Mouse (Mus musculus): ENCODE data around the gene Ankrd42. TPM values are rescaled to one million over a fixed set of nuclear protein-coding genes. Genes with fewer than 3 reads are reported as not detected.

Ankrd42 gene
- polyA plus RNA-seq, 1 experiment from 2014 or later = 7.2 TPM

DNA sequence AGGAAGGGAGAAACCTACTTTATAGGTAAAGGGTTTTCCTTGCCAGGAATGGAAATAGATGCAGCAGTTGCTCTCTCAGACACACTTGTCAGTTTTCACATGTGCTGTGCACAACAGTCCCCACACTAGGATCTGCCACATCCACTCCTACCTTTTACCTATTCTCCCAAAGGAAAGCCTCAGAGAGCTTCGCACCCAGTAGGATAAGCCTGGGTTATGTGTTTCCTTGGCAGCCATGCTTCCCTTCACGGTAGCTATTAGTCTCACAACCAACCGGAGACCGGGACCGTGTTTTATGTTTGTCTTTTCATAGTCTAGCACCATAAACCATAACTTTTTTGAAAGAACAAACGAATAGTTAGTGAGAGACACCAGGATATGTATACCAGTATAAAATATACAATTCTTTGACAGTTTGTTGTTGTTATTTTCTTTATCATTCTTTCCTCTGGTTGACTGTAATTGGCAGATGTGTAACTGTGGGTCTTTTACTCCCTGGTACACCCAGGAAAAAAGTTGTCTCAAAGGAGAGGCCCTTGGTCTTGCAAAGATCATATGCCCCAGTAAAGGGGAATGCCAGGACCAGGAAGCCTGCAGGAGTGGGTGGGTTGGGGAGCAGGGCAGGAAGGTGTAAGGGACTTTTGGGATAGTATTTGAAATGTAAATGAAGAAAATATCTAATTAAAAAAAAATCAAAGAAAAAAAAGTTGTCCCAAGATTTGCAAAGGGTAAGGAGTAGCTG lies 86.5 kb downstream of the Ankrd42 start:
- H3K9ac ChIP-seq (ENCODE audit: low read depth, low read length) = no peak overlapping the region
- H3K27ac ChIP-seq (replicated peaks; ENCODE audit: low read depth, low read length) = no peak overlapping the region
- DNase-seq (ENCODE audit: low spot score) (no peak), ATAC-seq (ENCODE audit: low read depth) (no peak; the same call in 1 of the 2 replicates)
- WGBS = 78% methylated on average over 6 of the region's 6 CpGs
- no peaks in the 10 kb centered on the region for H3K27me3 ChIP-seq (replicated peaks; ENCODE audit: control insufficient read depth, insufficient read depth, low read length)
- H3K36me3 ChIP-seq (ENCODE audit: control insufficient read depth, insufficient read depth, low read length) = no peaks in the 10 kb centered on the region
- no peaks in the 10 kb centered on the region for H3K4me1 ChIP-seq (ENCODE audit: control insufficient read depth, insufficient read depth, low read length)
- no peaks in the 10 kb centered on the region for H3K9me3 ChIP-seq (ENCODE audit: control insufficient read depth, low read length)
- no peak overlapping the region for H3K4me2 ChIP-seq (ENCODE audit: low read depth, low read length)
- H3K4me3 ChIP-seq (ENCODE audit: low read depth, low read length) = no peak overlapping the region

DNA sequence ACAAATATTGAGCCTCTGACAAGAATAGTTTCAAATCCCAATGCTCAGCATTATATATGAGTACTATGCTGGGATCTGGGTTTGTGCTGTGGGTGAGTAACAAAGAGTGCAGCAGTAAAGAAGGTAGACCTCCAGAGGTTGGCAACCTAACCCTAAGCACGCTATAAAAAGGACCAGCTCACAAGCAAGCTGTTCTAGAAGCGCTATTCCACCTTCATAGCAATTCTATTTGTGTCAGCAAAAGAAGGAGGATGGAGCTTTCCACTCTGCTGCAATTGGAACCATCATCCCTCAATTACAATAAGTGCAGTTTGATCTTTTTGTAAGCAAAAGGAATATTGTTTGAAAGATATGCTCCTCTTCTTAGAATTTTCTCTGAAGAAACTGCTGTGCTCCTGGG lies 90.2 kb downstream of the Ankrd42 start:
- Histone ChIP-seq H3K9ac (ENCODE audit: low read depth, low read length) (no peak overlapping the region), H3K9me3 (ENCODE audit: control insufficient read depth, low read length) (no peaks in the 10 kb centered on the region), H3K4me1 (ENCODE audit: control insufficient read depth, insufficient read depth, low read length) (no peaks in the 10 kb centered on the region), H3K27ac (replicated peaks; ENCODE audit: low read depth, low read length) (no peak overlapping the region), H3K36me3 (ENCODE audit: control insufficient read depth, insufficient read depth, low read length) (no peaks in the 10 kb centered on the region), H3K4me3 (ENCODE audit: low read depth, low read length) (no peak overlapping the region), H3K27me3 (replicated peaks; ENCODE audit: control insufficient read depth, insufficient read depth, low read length) (no peaks in the 10 kb centered on the region), H3K4me2 (ENCODE audit: low read depth, low read length) (no peak overlapping the region)
- WGBS = 78% methylated on average over 2 of the region's 2 CpGs
- ATAC-seq (ENCODE audit: low read depth) = no peak
- no peak for DNase-seq (ENCODE audit: low spot score)

DNA sequence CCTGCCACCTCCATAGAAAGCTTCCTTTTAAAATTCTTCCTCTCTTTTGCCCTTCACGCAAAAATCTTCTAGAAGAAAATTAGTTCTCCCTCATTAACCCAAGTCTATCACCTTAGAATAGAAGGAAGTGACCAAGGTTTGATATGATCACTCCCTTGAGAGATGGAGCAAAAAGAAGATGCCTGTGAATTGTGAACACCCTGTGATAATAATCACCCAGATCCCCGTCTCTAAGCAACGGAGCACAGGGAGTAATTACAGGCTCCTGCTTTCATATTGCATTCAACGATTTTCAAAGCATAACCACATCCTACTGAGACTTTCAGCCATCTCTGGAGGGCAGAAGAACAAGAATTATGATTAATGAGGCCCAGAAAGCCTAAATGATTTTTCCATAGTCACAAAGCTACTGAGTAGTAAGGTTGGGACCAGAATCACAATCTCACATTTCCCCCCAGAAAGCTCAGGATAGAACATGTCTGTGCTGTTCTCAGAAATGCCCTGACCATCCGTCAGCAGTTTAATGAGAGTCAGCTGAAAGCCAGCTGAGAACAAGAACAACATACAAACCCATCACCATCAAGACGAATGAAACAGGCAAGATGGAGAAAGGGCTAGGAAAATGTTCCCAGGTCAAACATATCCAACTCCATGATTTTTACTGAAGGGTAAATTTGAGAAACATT lies 104.4 kb downstream of the Ankrd42 start:
- DNase-seq (ENCODE audit: low spot score) (peak; percentile 71), ATAC-seq (ENCODE audit: low read depth) (peak; percentile 74; the same call in 1 of the 2 replicates)
- WGBS = 33% methylated on average over 6 of the region's 6 CpGs
- no peaks in the 10 kb centered on the region for H3K4me1 ChIP-seq (ENCODE audit: control insufficient read depth, insufficient read depth, low read length)
- H3K4me3 ChIP-seq (ENCODE audit: low read depth, low read length) = no peak overlapping the region
- no peaks in the 10 kb centered on the region for H3K36me3 ChIP-seq (ENCODE audit: control insufficient read depth, insufficient read depth, low read length)
- no peak overlapping the region for H3K27ac ChIP-seq (replicated peaks; ENCODE audit: low read depth, low read length)
- H3K4me2 ChIP-seq (ENCODE audit: low read depth, low read length) = no peak overlapping the region
- H3K9me3 ChIP-seq (ENCODE audit: control insufficient read depth, low read length) = no peaks in the 10 kb centered on the region
- H3K27me3 ChIP-seq (replicated peaks; ENCODE audit: control insufficient read depth, insufficient read depth, low read length) = no peaks in the 10 kb centered on the region
- no peak overlapping the region for H3K9ac ChIP-seq (ENCODE audit: low read depth, low read length)

Other genes with a start within 250 kb of the Ankrd42 start
- 49.0 and 56.1 TPM in 2 replicates for gene Ccdc90b, start 76.0 kb downstream of the Ankrd42 start, polyA plus RNA-seq (2014; fragmentation: Nextera tagmentation; extraction: Ambion mirVana)
- gene Pcf11, start 32.8 kb upstream of the Ankrd42 start, polyA plus RNA-seq (2014; fragmentation: Nextera tagmentation; extraction: Ambion mirVana) = 19.0 and 19.6 TPM in 2 replicates
- gene Rab30, start 104.5 kb upstream of the Ankrd42 start, polyA plus RNA-seq (2014; fragmentation: Nextera tagmentation; extraction: Ambion mirVana) = 21.3 and 25.8 TPM in 2 replicates
- 10.5 and 10.9 TPM in 2 replicates for gene Ddias, start 237.1 kb upstream of the Ankrd42 start, polyA plus RNA-seq (2014; fragmentation: Nextera tagmentation; extraction: Ambion mirVana)
- 30.6 and 32.2 TPM in 2 replicates for gene Prcp, start 237.3 kb upstream of the Ankrd42 start, polyA plus RNA-seq (2014; fragmentation: Nextera tagmentation; extraction: Ambion mirVana)